Mouse (Mus musculus) large intestine, adult 2 months (tissue): ENCODE results near the gene Dtx4. TPM values are rescaled to one million over a fixed set of nuclear protein-coding genes. Genes with fewer than 3 reads are reported as not detected.

Source experiments
- DNase-seq: peaks from one replicate; pipeline ENCODE4 v3.0.0-alpha.2; 2012; ENCODE audit warnings: low read depth, low spot score
- WGBS: fragments of 180-500 bp; shearing (Covaris S2); methylation state at CpG from one replicate; pipeline ENCODE4 v1.1.7; 2018; 5-methylcytosine and 5-hydroxymethylcytosine counted together
- polyA plus RNA-seq: library from polyadenylated mRNA; depleted of rRNA; stranded (reverse); fragments of >200 nt; gene quantifications from 2 replicates; pipeline ENCODE4 v1.2.3, GENCODE M21; 2012

The Dtx4 gene
- polyA plus RNA-seq, 1 experiment, result 10.3 TPM

DNA sequence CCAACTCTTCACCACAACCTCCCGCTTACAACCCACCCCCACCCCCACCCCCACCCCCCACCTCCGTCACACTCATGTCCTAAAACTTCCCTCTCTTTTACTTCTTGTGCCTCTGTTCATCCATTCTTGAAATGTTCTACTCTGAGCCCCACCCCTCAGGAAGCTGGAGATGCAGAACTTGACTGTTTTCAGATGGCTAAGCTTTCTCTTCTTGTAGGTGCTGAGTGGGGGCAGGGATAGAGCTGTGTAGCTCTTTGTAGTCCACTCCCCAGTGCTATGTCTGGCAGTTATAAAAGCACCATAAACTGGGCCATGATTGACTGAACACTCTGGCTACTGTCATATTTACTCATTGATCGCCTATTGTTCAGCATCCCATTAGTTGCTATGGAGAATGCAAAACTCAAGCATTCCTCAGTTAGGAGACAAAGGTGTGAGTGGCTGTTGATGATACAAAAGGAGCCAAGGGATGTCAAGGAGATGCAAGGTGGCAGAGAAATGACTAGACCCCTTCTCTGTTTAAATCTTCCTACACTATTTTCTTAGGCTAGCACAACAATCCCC is 6.2 kb downstream of the Dtx4 start:
- 63% methylated on average over 3 of the region's 3 CpGs for WGBS
- DNase-seq, result no peak

DNA sequence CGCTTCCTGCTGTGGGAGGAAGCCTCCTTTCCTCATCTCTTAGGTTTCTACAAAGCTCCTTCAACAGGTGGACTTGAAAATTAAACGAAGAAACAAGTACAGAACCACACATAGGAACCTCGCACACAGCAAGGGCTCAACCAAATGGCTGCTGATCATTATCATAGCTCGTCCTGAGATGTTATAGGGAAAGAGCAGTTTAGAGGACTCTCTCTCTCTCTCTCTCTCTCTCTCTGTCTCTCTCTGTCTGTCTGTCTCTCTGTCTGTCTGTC is 7.1 kb downstream of the Dtx4 start:
- WGBS, result 89% methylated on average over 4 of the region's 4 CpGs
- DNase-seq, result no peak

DNA sequence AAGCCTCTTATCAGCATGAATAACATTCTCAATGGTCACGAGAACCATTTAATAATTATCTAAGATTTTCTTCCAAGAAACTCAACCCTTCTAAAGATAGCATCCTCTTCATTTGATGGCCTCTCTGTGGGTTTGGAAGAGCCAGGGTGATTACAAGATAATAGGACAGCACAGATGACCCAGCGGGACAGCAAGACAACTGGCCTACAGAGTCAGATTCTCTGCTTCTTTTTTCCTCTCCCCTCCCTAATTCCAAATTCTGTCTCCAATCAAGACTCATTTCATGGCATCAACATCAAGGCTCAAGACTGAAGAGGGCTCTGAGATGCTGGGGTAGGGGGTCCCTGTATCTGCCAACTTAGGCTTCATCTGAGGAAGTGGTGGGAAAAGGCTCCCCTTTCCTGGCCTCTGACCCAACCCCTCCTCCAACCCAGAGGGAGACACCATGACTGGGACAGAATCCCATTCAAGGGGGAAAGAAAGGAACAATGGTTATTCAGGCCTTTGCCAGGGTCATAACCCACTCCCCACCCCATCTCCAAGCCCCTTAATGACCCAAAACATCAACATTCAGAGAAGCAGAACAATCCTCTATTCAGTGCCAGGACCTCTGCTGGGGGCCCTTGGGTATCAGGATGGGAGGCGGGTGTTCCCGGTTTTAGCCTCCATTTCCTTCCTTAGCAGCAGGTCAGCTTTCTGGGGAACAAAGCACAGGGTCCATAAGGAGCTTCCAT is 7.6 kb downstream of the Dtx4 start:
- WGBS, result 84% methylated on average over 4 of the region's 4 CpGs

DNA sequence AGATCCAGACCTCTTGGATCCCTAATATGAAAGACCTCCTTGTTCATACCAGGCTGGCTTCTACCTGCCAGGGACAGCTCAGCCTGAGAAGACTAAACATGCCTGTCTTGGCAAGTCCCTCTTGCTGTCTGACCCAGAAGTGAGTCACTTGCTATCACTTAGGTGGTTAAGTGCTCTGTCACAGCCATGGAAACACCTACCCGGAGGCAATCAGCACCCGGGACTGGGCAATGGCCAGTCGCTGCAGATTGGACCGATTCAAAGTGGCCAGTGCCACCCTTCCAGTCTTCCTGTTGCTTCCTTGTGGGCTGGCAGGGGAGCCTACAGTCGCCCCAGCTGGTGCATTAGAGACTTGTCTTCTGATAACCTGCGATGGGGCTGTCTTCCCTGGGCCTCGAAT is 9.6 kb downstream of the Dtx4 start:
- DNase-seq, result no peak
- 80% methylated on average over 7 of the region's 7 CpGs for WGBS

More for the DNA sequence above, 7.6 kb downstream of the Dtx4 start:
- no peak for DNase-seq

DNA sequence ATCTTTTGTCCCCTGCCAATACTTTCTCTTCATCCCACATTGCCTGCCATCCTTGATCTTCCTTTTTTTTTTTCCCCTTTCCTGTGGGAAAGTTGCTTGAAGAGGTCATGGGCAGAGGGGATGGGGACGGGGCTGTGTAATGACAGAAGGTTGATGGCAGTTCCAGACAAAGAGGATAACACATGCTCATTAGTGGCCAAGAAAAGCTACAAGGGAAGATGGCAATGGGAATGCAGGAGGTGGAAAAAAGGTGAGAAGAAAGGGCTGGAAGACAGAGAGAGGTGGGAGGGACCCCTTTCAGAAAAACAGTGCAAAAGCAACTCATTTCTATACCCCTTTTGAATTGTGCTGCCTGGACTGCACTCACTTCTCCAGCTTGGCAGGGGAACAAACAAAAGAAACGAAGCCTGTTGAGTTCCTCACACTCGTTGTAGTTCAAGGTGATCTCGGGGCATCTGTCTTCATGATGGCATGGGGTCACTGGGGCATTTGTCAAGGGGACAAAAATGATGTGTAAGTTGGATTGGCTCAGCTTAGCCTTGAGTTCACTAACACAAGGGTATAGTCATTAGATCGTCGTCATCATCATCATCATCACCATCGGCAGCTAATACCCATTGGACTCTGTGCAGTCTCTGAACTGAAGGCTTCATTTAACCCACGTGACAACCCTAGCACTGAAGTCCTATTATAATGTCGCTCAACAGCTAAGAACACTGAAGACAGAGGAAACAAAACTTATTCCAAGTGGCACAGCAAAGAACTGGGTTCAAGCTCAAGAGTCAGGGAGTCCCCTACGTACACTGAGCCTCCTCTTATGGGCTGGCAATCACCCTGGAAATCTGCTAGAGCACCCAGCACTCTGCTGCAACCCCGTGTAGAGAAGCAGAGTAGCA is 11.3 kb downstream of the Dtx4 start:
- 78% methylated on average over 11 of the region's 11 CpGs for WGBS

DNA sequence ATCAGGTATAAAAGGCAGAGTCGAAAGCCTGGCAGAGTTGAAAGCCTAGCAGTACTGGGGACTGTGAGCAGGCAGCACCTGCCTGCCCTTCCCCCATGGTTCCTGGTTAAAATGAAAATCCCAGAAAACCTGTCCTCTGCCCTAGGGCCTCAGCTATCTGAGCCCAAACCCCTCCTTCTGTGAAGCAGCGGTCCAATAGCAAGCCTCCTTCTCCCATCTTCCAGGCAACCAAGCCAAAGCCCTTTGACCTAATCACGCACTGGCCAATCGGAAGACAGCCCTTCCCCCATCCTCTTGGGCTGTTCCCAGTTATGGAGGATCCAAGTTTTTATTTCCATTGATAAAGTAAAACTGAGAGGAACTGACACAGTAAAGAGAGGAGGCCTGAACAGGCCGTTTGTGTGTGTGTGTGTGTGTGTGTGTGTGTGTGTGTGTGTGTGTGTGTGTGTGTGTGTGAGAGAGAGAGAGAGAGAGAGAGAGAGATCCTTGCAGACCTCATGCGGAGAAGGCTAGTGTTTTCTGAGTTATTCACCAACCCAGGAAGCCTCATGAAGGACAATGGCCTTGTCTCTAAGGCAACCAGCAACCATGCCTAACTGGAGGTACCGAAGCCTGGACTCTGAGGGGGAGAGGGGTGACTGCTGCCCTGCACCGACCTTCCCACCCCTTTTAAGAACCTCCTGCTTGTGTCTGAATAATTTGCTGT is 12.1 kb downstream of the Dtx4 start:
- DNase-seq, result peak; percentile 92
- 20% methylated on average over 8 of the region's 8 CpGs for WGBS

More for the DNA sequence above, 11.3 kb downstream of the Dtx4 start:
- DNase-seq, result no peak

DNA sequence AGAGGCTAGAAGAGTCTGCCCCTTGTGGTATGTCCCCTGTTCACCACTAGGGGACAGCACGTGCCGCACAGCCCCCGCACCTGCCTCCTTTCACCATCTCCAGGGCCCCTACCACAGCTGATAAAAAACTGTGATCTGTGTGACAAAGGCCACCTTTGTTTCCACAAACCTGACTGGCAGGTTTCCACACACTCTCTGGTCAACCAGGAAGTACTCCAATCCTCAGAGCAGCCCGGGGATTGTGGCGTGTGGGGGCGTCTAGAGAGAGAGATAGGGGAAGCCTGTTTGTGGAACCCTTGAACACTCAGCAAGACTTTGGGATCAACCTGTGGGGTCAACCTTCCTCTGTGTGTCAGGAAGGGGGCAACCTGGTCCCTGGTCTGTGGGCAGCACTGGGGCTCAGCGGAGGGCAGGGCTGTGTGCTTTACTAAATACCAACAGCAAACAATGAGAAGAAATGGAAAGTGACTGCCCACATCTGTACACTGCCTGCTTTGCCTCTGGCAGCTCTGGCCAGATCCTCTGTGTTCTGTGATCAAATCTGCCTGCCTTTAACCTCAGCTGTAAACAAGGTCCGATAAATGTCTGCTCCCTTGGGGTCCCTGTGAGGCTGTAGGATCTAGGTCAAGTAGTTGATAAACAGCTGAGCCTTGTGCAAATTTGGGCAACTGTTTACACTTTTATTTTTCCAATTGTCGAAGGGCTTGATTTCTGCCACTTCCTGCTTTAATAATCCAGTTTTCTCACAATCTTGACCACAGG is 12.9 kb downstream of the Dtx4 start:
- 15% methylated on average over 9 of the region's 9 CpGs for WGBS
- peak; percentile 59 for DNase-seq

DNA sequence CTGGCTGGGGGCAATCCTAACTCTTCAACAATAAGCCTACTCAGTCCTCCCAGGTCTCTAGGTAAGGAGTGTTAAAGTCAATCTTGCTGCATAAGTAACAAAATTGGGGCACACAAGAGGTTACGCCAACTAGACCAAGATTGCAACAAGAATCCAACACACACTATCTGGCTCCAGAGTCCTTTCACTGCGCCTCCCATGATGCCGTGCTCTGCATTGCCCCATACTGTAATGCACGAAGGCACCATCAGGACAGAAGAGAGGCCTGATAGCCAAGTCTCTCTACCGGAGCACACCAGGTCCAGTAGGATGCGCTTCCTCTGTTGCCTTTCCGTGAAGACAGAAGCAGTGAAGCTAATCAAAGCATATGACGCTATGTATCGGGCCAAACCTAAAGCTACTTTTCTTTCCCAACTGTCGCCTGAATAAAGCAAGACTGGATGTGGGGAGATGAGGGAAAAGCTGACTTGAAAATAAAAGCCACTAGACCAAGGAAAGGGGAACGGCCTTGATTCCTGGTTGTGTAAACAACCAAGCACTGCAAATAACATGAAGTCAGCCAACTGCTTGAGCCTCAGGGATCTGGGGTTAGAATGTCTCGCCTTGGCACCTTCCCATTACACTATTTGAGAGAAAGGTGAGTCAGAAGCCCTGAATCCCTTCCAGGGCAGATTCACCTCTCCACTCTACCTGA is 13.6 kb downstream of the Dtx4 start:
- no peak for DNase-seq
- 45% methylated on average over 12 of the region's 12 CpGs for WGBS

DNA sequence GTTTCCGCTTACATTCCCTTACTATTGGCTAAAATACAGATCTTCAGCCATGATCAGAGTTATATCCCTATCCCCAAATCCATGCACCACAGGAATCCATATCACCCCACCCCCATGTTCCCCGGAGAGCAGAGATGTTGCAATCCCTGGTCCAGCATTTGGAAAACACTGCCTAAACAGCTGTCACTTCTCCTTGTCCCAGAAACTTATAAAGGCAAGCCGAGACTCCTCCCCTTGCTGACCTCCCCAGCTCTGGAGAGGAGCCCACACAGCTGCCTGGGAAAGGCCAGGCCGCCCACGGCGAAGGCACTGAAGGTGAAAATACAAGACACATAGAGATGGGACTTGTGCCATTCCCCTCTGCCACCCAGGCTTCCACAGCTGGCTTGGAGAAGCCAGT is 14.4 kb downstream of the Dtx4 start:
- DNase-seq, result no peak
- 29% methylated on average over 6 of the region's 6 CpGs for WGBS

DNA sequence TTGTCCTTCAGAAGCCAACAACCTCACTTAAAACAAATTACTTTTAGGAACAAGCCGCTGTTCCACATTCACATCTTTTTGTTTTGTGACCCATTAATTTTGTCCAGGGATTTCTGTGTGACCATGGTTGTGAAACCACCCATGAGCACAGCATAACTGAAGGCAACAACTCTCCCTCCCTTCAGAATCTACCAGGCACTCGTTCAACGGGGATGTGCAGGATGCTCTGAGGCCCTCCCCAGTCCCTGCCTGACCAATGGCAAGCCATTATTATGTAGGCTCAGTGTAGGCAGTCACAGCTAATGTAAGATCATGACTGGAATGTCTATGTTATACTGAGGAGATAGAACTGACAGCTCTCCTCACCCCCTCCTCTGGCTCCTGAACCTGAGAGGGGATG is 15.6 kb downstream of the Dtx4 start:
- DNase-seq, result no peak
- WGBS, result 75% methylated on average over 3 of the region's 3 CpGs

DNA sequence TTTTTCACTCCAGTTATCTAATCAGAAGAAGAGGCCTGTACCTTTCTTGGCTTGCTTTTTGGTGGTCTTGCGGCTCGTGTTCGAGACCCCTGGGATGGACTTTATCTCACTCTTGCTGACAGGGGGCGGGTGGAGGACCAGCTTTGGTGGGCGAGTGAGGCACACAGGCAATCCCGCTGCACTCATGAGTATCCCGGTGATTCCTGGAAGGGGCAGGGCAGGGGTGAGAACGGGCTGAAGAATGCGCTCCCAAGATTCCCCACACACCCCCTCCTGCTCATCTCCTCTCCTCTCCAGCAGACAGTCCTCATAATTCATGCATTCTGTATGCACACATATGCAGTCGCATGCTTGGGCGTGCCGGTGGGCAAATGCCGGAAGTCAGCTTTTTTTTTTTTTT is 16.0 kb downstream of the Dtx4 start:
- no peak for DNase-seq
- 84% methylated on average over 13 of the region's 13 CpGs for WGBS

DNA sequence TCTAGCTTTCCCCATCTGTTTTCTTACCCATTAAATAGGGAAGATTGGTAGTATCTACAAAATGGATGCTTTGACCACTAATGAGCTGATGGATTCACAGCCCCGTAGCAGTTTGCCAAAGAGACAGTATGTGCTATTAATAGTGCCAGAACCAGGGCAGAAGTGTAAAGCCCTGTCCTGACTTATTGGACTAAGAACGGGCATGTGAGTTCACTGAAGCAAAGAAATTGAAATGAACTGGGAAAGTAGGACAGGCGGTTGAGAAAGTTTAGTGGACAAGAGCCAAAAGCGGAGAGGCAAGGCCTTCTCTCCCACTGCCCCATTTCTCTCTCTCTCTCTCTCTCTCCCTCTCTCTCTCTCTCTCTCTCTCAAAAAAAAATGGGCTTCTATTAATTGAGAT is 17.0 kb downstream of the Dtx4 start:
- no peak for DNase-seq
- 66% methylated on average over 4 of the region's 4 CpGs for WGBS

DNA sequence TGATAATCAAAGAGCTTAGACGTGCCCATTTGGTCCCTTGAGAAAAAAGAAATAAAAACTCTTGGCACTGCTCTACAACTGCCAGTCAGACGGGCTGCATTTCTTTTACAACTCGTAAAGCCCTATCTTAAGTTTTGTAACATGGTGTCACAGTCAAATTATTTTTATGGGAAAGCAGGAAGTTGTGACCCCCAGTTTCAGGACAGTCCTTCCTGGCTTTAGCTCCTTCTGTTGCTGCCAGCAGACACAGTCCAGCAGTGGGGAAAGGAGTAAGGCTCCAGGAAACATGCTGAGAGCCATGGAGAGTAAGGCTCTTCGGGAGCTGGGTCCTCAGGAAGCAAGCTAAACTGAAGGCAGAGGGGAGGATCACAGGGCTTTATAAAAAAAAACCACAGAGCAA is 17.5 kb downstream of the Dtx4 start:
- WGBS, result 22% methylated on average over 4 of the region's 4 CpGs
- DNase-seq, result no peak

DNA sequence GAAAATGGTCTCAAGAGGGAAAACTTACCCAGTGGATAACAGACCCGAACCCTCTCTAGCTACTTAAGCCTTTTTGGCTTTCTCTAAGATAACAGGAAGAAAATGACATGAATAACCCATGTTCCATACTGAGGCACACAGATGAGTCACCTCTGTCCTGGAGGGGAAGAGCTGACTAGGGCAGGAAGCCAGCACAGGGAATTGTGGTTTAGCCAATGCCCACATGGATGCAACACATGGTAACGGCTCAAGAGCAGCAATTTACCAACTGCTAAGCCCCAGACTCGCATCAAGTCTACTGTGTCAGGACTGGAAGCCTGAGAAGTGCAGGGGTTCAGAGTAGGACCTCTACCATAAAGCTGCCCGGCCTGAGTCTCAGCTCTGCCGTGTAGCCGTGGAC is 22.9 kb downstream of the Dtx4 start:
- WGBS, result 79% methylated on average over 6 of the region's 6 CpGs
- DNase-seq, result no peak

DNA sequence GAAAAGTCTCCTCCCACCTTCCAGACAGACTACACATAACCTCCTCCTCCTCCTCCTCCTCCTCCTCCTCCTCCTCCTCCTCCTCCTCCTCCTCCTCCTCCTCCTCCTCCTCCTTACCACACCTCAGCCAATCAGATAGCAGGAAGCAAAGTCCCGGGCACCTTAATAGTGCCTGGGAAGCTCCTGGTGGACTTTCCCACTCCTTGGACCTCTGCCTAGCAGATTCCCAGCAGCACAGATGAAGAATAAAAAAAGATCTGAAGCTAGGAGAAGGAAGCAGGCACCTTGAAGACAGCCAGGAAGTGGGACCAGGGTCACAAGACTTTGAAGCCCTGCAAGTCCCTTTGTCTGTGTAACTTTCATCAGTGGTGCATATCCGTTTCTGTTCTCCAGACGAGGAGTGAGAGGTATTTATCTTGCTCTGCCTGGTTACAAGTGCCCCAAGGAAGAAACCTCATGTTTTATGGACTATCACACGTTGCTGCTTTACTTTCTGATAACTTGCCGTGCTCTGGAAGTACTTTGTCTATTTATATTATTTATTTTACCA is 24.5 kb downstream of the Dtx4 start:
- DNase-seq, result no peak
- WGBS, result 4% methylated on average over 5 of the region's 5 CpGs

DNA sequence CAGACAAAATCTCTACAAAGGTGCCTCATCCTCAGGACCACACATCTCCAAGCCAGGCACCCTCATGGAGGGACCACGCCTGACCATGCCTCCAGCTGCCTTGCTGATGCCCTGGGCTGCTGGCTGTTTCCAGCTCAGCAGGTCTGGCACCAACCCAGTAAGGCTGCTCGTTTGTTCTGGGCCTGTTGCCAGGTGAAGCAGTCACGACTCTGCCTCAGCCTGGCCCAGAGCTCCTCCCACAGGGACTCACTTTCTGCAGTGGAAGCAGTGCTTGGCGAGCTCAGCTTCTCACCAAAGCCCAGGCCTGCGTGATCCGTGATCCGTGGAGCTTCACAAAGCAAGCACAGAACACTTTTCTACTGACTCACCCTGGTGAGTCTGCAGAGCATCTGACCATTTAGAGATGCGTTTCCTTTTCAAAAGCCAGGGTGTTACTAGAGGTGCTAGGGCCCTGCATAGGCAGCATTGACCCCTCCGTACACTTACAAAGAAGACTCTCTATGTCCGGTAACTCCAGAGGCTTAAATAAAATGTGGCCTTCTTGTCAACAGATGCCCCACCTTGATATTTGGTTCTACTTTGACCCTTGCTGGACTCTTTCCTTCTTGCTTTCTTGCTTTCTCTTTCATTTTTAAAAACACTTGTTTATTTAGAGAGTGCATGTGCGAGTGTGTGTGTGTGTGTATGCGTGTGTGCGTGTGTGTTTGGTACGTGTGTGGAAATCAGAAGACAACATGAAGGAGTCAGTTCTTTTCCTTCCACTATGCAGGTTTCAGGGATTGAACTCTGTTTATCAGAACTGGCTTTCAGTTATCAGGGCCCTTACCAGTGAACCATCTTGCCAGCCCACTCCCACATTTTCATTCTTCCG is 25.6 kb downstream of the Dtx4 start:
- 11% methylated on average over 15 of the region's 15 CpGs for WGBS

DNA sequence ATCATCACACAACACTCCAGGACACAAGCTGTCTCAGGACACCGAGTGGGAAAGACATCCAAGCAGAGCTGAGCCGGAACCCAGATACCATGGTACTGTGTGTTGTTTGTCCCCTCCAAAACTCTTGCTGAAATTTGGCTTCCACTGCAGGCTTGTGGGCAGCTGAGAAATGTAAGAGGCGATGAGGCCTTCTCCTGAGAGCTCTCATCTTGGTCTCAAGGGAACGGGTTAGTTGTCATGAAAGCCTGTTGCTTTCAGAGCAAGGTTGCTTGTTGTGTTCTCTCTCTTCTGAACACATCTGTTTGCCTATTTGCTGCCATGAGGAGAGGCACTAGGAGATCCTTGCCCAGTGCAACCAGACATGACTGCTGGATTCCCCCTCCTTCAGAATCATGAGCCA is 27.3 kb downstream of the Dtx4 start:
- DNase-seq, result no peak
- 93% methylated on average over 4 of the region's 4 CpGs for WGBS

More for the DNA sequence above, 25.6 kb downstream of the Dtx4 start:
- peak; percentile 90 for DNase-seq

DNA sequence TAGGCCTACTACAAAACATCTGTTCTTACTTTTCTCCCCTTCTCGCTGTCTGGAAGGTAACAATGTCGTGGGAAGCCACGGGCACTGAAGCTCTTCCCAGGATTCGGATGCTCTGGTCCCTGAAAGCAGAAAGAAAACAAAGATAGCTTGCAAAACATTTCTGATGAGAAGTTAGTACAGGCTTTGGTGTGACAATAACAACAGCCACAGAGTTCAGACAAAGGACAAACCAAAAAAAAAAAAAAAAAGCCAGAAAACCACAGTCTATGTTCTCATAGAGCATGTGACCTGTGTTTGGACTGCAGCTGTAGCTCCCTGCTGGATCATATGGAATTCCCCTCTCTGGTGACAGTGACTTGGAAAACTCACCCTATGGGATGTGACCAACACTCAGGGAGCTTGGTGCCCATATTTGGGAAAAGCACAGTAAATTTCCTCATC is 28.0 kb downstream of the Dtx4 start:
- DNase-seq, result no peak
- WGBS, result 56% methylated on average over 4 of the region's 4 CpGs
